Mouse (Mus musculus) mouse embryonic stem cell (cell line): Measurements from ENCODE around the gene Hsd17b2.

Experiments
- in situ Hi-C, 2 experiments: fragments of 300-500 bp; cut with MboI; formaldehyde crosslinking; loops; 1 replicate in 1 of 2; 3 replicates in 1 of 2; pipeline ENCODE4 v1.14.3; 2019 to 2020; ENCODE audit warnings: low sequenced_read_pairs in 2 of 2, low pct_unique_long_range_greater_than_20kb in 1 of 2, mixed read lengths in 1 of 2; ENCODE audit not compliant: unreplicated experiment in 1 of 2

Gene Hsd17b2

DNA sequence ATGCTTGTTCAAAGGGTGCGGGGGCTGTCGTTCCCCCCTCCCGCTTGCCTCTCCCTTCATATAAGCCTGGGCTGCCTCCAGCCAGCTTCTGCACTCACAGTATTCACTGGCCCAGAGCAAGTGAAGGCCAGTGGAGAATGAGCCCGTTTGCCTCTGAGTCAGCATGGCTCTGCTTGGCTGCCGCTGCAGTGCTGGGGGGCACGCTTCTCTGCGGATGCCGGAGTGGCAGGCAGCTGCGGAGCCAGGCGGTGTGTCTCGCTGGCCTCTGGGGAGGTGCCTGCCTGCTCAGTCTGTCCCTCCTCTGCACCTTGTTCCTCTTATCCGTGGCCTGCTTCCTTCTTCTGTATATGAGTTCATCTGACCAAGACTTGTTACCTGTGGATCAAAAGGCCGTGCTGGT is at the start of gene Hsd17b2:
TSS of gene Hsd17b2 (plus strand) at position 46 of the 400 bp plus-strand sequence.
- in situ Hi-C loops: no loop called here

DNA sequence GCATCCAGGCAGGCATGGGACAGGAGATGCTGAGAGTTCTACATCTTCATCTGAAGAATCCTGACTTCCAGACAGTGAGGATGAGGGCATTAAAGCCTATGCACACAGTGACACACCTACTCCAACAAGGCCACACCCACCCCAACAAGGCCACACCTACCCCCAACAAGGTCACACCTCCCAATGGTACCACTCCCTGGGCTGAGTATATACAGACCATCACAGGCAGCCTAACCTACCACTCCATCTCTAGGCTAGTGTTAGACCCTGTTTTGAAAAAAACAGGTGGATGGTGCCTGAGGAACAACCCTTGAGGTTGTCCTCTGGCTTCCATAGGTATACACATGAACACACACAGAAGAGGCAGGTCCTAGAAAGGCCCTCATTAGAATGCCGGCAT is 49.4 kb upstream of the Hsd17b2 start:
- in situ Hi-C loops: no loop called here

DNA sequence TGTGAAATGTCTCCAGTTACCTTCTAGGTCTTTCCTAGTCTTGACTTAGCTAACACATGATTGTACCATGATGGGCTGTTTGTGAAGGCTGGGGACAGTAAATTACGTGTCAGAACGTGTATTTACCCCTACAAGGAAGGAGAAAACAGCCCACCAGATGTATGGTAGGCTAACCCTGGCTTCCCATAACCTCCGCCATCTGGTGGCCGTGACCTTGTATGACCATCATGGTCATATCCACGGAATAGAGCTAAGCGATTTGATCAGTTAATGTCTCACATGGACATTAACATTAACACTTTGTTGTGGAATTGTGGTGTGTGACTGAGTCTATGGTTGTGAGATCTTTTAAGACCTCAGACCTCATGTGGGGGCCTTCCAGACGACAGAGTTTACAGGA is 42.7 kb upstream of the Hsd17b2 start:
- in situ Hi-C loops: no loop called here

DNA sequence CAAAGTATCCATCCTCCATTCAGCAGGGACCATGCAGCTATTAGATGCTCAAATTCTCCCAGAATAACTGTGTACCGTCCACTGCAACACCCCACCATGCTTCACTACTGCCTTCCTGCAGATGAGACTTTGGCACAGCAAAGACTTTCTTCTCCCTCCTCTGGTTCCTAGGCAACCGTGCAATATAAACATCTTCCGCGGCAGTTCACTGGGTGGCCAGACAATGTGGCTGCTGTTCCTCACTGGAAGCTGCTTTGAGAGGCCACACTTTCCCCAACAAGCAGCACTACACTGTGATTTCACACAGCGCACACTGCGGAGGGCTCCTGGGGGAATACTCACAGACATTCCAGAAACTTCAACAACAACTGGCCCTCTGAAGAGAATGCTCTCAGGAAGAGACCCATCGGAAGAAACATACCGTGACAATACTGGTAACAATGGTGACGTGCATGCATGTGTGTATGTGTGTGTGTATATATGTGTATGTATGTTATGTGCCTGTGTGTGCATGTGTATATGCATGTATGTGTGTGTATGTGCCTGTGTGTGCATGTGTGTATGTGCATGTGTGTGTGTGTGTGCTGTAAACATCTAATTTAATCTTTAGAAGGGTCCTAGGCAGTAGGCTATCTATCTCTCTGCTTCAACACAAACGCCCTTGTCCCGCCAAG is 41.2 kb upstream of the Hsd17b2 start:
- in situ Hi-C loops: no loop called here

DNA sequence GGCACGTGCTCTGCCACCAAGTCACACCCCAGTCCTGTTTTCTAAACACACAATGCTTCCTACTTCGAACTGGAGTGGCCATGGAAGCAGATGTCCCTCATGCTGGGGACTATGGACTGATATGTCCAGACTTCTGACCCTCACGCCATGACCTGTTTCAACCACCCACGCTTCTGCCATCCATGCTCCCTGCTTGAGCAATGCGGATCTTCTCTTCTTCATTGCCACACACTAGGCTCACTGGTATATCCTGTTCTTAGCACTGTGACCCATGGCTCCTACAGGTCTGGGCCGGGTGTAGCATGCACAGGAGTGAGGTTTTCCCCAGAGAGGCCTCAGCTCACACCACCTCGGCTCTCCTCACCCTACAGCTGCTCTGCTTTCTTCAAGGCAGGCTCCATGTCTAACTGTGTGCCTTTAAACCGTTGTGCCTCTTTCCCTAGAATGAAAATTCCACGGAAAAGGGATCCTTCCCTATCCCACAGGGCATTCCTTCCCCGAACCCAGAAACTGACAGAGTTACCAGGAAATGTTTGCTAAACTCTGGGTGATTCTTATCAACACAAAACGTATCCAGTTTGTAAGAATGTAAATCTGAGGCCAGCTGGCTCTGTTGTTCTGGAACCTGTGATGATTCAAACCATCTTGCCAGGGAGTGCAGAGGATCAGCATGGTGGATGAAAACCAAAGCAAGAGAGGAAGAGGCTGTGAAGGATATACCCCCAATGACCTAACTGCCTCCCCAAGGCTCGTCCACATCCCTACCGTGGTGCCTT is 34.2 kb upstream of the Hsd17b2 start:
- in situ Hi-C loops: no loop called here

DNA sequence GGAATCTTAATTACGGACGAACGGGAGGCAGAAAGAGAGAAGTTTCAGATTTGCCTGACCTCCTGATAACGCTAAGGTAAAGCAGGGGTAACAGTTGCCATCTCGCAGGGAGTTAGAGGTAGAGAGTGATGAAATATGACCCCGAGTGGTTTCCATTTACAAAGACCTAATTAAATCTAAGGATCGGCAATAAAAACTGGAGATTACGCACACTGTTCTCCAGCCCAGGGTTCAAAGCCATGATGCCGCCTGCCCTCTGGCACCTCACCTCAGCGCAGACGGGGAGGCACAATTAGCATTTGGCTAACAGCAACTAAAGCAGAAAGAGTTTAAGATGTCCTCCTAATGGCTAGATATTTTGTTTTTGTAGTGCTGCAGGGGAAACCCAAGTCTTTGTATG is 31.2 kb upstream of the Hsd17b2 start:
- in situ Hi-C loops: no loop called here

DNA sequence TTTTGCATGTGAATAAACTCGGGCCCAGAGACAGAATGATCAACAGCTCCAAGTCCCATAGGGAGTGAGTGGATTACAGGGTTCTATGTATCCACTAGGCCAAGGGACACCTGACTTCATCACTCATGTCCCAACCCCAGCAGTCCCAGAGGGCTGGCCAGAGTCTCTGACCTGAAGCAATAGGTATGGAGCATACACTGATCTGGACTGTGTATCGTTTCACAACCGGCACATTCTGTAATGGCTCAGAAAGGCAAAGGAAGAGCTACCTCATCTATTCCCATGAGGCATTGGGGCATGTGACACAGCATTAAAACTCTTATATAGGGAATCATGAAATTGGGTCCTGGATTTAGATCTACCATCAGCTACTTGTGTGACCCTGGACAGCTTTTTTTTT is 29.1 kb upstream of the Hsd17b2 start:
- in situ Hi-C loops: no loop called here

DNA sequence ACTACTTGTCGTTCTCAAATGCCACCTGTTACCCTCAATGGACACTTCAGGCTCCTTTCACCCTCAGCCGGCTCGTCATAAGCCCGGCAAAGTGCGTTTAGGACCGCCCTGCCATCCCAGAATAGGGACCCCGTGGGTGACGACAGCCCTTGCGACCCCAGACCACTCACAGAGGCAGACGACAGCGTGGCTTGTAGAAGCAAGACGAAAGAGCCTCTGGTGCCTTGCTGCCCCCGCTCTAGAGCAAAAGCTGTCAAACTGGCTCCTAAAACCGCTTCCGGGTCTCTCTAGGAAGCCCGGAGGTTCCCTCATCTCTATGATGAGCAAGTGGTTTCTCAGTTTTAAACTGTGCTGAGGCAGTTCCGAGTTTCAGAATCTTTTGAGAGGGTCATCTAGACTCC is 28.3 kb upstream of the Hsd17b2 start, which contains the start of gene Sdr42e1:
TSS of gene Sdr42e1 (minus strand) at position 260 of the 401 bp plus-strand sequence.
- in situ Hi-C loops: no loop called here

DNA sequence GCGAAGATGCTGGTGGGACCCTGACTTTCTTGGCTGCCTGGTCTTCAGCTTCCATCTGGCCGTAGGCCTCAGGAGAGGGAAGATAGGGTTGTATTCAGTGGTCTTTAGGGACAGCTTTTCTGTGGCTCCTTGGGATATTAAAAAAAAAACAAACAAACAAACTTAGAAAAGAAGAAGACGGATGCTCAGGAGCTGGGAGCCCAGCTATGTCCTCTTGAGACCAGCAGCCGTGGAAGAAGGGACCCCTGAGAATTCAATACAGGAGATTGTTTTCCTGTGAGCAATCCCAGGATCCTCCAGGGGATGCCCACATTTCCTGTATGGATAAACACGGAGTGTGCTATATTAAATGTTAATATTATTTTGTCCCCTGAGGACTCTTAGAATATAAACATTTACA is 26.5 kb upstream of the Hsd17b2 start:
- in situ Hi-C loops: no loop called here

DNA sequence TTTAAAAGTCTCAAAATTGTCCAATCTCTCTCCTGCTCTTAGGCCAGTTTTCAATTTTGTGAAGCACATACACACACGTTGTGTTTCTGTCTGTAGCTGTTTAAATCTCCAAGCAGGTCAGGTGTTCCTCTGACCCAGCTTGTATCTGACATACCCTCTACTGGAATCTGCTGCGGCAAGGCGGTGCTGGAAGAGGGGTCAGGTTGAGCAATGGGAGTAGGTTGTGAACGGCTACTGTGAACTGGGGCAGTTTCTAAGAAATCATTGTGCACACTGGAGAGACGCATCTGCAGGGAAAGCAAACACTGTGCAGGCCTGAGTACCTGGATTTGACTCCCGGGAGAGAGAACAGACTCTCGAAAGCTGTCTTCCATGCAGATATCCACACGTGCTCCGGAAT is 25.2 kb upstream of the Hsd17b2 start:
- in situ Hi-C loops: no loop called here

DNA sequence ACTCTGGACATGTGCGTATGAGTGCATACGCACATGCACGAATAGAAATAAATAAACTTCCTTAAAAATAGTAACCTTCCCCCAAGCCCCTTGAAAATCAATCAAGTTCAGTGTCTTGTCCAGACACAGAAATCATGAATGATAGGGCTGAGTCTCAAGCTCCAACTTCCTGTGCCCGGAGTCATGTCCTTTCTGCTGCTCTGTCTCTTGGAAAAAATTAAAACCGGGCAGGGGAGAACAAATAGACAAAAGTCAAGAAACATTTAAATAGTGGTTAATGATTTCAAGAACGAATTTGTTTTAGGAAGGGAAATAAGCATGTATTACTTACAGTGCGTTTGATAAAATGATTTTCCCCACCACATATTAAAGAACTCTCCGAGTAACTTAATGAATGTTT is 24.7 kb upstream of the Hsd17b2 start:
- in situ Hi-C loops: no loop called here

DNA sequence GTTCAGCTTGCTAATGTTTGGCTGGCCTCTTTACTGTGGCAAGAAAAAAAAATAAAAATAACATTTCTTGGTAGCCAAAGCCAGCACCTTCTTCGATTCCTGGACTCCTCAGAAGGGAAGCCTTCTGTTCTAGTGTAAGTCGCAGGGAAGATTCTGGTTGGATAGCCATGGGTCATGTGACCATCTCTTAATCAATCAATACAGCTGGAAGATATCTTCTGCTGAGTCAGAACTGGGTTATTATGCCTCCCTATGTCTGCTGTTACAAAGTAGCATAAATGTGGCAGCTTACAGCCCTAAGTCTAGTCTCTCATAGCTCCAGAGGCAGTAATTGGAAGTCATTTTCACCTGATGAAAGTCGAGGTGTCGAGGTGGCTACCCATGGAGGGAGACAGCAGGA is 23.1 kb upstream of the Hsd17b2 start:
- in situ Hi-C loops: no loop called here

DNA sequence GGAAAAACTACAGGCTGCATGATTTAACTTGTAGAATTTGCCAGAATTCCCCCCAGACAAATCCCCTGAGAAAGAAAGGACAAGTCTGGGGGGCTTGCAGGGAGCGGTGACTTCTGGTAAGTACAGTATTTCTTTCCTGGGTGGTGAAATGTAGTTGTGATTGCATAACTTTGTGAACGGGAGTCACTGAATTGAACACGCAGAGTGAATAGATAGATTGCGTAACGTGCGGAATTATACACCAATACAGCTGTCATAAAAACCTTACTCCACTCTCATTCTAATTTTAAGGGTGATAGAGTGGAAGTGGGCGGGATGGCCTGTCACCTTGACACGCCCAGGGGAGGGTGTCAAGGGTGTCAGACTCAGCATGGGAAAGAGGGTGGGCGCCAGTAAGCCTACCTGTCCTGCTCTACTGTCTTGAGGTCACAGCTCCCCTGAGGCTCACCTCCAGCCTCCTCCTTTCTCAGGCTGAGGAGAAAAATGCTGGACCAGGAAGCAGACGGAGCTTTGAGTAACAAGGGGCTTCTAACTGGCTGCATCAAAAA is 17.7 kb upstream of the Hsd17b2 start:
- in situ Hi-C loops: no loop called here

DNA sequence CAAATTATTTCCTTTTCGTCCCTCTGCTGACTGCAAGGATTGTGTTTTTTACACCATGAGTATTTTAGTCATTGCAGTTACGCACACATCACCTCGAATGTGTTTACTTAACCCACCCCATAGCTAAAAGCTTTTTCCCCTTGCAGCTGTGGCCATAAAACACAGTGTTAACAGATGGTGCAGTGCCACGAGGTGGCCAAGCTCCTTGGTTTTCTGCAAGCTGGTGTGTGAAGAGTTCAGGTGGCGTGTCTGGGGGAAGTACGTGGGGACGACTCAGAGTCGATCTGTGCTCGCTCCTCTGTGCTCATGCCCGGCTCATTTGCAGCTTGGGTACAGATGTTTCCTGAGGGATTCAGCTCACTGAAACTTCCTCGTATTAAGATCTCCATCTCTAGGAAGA is 17.2 kb upstream of the Hsd17b2 start:
- in situ Hi-C loops: no loop called here

DNA sequence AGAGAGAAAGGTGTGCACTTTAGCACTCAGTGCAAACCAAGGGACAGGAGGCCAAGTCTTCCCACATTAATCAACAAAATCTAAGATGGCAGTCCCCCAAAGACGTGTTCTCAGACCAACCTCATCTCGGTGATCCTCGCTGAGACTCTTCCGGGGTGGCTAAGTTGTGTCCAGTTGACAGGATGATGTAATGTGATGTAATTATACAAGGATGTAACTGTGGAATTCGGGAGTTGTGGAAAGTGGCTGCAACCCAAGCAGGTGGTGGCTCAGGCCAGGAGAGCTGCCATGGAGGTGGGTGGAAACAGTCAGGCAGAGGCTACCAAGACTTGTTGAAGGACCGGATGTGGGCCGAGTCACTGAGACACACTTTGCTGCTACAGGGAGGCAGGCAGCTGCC is 13.8 kb upstream of the Hsd17b2 start:
- in situ Hi-C loops: no loop called here

DNA sequence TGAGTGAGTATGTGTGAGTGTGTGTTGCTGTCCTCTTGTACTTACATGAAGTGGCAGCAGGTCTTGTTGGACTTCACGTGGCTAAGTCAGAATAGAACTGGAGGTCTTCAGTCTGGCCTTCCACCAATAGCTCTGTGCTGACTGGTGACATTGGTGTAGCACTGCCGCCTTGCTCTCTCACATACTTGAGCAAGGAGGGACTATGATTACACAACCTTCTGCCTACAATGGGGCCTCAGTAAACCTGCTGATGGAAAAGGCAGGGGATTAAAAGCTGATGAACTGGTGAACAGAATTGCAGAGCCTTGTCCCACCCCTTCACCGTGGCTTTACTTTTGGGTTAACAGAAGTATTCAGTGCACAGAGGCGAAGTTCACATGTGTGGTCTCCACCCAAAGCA is 9.6 kb upstream of the Hsd17b2 start:
- in situ Hi-C loops: no loop called here

DNA sequence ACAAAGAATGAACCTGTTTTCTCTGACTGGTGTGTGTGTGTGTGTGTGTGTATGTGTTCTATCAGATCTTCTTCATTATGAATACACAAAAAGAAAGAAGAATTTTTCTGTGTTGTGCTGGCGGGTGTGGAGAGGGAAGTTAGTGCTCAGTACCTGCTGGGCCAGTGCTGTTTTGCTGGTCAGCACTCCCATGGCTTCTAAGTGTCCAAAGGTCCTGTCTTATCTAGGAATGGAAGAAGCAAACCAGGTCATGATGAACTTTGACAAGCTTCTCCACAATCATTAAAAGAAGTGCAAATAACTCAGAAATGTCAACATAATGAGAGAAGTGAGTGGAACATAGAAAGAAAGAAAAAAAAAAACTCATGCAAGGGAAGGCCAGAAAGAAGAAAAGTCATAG is 6.1 kb upstream of the Hsd17b2 start:
- in situ Hi-C loops: no loop called here

DNA sequence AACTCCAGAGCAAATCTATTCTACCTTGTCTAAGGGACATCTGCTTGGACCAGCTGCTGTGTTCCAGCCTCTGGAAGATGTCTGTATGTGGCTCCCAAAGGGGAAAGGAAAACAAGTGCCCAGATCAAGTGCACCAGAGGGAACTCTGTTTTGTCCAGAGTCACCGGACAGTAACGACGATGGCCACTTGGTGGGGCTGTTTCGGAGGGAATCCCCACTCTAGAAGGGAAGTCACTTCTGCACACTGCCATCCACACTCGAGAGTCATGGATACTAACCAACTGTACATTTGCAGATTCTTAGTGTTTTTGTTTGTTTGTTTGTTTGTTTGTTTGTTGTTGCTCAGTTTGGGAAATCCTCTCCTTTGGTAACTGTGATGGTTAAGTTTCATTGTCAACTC is 4.5 kb upstream of the Hsd17b2 start:
- in situ Hi-C loops: no loop called here

DNA sequence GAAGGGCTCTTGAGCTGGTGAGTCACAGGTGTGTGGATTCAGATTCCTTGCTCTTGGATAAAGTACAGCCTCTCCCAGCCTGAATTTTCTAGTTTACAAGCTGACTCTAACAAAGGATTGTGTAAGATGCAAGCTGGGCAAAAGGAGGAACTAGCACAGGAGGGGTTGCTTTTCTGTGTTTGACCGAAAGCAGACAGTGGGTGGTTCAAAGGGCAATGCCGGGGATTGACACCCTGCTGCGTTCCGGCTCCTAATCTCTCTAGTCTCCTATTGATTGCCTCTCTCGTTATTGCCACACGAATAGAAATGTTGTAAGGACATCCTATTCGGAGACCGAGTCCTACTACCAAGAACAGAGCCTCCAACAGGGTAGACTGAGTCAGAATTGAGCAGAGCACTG is 1.0 kb upstream of the Hsd17b2 start:
- in situ Hi-C loops: no loop called here

DNA sequence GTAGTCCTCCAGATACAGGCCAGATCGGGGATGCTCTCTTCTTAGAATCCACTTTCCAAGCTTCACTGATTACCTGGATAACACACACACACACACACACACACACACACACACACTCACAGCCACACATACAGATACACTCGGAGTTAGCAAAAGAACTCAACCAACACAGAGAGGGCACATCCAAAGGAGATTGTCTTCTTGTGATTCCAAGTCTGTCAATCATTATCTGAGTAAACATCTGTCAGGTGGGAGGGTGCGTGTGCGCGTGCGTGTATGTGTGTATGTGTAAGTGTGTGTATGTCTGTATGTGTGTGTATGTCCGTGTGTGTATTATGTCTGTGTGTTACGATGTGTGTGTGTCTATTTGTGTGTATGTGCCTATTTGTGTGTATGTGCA is 458 bp upstream of the Hsd17b2 start:
- in situ Hi-C loops: no loop called here
